Mouse (Mus musculus): ENCODE data around the gene Coq10a.

GRCm38 (mm10) chr10:128327610-128328009 is 41.2 kb downstream of the Coq10a start:
- TF ChIP-seq MAFK (IDR thresholded peaks at IDR 0.05; ENCODE audit: insufficient read depth, low read depth, low read length) (no peak), ZNF384 (IDR thresholded peaks at IDR 0.05; ENCODE audit: low read depth, low read length) (0 out of 2 replicates have a peak, but pooled peaks have one; percentile 35), ZC3H11A (IDR thresholded peaks at IDR 0.05; ENCODE audit: borderline replicate concordance, low read depth, low read length) (no peak), CHD2 (IDR thresholded peaks at IDR 0.05; ENCODE audit: low read depth, low read length) (no peak)
